Mouse (Mus musculus) heart, postnatal 4 days (tissue): ENCODE data around the gene Il17c. TPM values are rescaled to one million over a fixed set of nuclear protein-coding genes. Genes with fewer than 3 reads are reported as not detected.

Experiments
- DNase-seq: peaks from one replicate; pipeline ENCODE4 v3.0.0; 2021
- total RNA-seq, 2 experiments: library from RNA; stranded (reverse); gene quantifications; 2 replicates each; pipeline ENCODE4 v1.2.3; 2021

The Il17c gene
- total RNA-seq, 2 experiments from 2014 or later, result not detected

DNA sequence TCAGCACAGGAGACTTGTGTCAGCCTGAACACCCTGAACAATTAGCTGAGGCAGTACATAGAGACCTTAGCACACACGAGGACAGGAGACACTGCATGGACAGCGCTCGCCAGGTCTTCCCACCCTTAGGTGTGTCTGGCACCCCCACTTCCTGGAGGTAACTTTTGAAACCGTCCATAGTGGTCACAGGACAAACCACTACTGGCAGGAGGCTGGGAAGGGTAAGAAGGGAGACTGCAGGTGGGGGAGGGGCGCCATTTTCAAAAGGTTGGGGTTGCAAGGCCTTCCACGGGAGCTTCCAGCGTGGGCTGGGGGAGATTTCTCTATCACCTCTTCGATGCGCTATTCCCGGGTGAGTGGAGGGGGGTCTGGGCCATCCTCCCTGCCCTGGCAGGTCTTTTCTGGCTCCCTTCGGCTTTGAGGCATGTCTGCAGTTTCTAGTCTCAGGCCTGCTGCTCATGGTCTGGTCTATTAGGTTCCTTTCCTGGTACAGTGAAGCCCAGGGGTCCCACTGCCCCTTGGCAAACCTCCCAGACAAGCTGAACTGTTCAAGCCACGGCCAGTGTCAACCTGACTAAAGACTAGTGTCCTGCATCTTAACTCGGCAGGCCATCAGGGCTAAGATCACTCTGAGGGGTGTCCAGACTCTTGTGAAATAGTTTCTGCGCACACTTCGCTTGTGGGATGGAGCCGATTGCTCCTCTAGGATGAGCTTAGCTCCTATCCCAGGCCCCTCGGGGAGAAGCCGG is 10.0 kb downstream of the Il17c start:
- peak; percentile 35 for DNase-seq

DNA sequence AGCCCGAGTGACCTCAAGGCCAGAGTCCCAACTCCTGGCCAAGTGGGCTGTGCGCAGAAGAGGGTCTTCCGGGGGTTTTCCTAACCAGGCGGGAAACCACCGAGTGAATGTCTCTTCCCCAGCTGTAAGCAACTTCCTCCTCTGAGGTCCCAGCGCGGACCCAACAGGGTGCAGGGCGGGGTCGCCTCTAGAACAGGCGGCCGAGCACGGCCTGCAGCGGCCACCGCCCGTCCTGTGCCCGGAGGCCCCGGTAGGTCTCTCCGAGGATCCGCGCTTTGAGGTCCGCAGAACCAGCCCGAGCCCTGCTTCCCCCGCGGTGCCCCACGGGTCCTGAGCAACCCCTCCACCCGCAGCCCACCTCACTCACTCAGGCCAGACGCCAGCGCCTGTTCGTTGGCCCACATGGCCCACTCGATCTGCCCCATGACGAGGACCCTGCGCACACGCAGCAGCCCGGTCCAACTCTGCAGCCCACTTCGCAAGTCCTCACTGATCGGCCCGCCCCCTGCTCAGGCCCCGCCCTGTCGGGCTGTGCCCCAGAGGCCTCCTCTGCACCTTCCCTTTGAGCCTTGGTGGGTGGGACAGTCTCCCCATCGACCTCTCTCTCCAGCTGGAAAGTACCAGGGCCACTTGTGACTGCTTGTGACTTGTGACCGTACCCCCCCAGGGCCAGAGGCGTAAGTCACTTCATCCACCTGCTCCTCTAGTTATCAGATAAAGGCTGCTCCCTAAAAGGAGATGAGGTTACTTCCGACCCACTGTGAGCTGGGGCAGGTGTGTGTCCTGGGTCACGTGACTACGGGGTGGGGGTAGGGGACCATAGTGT is 10.8 kb downstream of the Il17c start, which contains the start of gene Cyba:
Gene Cyba (minus strand): TSS at position 488 of the 826 bp plus-strand sequence.
- DNase-seq, result peak; percentile 81

DNA sequence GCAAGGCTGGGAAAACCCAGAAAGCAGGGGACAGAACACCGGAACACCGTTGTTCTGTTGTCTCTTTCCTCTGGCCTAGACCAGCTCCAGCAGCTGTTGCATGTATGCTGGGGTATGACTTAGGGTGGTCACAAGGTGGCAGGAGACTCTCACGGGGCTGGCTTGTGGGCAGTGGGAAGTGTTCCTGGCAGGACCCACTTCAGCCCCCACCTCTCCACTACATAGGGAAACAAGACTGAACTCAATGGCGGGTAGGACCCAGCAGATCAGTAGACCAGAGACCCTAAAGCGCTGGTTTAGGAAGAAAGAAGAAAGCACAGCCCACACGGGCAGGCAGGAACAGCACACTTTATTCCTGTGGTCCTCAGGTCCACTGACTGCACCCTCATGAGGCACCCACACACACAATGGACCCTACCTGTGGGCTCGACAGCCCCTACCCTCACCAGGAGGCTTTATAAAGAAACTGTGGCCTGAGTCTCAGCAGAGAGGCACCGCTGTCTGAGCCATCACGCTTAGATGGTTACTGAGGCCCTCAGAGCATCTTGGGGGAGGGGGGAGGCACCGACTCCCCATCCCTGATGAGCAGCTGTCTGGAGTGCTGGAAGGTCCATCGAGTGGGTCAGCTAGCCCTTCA is 11.6 kb downstream of the Il17c start:
- DNase-seq, result peak; percentile 21

DNA sequence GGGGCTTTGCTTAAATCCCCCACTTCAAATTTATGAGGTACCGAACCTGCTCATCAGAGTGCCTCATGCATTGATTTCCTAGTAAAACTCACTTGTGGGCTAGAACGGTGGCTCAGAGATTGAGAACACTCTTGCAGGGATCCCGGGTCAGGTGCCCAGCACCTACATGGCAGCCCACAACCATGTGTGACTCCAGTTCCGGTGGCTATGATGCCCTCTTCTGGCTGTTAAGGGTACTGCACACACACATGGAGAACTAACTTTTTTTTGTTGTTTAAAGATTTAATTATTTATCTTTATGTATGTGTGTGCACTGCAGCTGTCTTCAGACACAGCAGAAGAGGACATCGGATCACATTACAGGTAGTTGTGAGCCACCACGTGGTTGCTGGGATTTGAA is 13.6 kb downstream of the Il17c start:
- DNase-seq, result no peak

DNA sequence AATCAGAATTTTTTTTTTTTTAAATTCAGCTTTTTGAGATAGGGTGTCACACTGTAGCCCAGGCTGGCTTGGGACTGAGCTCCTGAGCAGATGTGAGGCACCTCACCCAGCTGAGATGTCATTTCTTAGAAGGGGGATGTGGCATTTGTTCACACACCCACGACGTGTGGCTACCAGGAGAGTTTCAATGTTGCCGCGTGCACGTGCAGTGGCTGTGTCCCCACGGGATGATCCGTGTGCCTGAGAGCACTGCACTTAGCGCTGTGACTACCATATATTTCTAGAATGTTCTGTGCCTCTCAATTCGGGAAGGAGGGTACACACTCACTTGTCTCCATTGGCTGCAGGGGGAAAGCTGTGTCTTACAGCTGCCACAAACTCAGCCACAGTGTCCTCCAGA is 14.3 kb downstream of the Il17c start:
- DNase-seq, result no peak

DNA sequence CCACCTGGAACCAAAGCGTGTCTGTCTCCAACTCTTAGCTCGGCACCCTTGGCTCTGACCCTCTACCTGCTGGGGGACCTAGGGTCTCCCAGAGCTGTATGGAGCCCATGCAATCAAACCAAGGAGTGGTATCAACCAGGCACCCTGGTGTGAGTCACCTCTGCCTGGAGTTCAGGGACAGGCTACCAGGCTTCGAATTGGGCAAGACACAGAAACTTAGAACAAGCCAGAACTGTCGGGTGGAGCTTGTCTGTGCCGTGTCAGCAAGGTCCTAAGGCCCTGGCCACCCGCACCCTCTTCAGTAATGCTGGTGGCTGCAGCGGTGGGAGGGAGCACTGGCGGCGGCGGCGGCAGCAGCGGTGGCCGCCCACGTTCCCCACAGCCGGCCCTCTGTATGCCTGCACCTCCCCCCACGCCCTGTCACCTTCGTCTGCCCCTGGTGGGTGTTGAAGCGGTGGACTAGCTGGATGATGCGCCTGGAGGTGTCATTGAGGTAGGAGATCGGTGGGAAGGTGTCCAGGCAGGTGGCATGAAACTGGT is 14.8 kb downstream of the Il17c start:
- DNase-seq, result no peak

DNA sequence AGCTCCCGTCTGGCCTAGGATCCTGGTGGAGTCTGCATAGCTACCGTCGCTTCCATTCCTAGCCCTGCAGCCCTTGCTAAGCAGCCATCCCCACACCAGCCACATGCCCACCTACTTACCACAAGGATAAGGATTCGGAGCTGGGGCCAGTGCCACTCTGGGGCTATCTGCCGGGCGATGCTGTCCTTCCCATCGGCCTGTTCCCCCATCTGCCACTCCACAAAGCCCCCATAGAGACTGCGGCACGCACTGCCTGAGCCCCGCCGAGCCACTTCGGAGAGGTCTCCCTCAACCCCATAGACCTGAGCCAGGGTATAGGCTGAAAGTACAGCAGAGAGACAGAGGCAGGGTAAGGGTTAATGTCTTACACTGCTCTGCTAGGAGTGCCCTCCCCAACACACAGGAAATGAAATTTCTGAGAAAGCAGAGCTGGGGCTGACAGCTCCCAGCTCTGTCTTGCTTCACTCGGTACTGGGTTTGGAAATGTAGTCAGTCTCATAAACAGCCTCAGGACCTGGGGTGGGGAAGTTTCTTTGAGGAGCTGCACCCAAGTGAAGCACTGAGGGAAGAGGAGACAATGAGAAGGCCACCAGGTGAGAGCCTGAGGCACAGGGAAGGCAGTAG is 16.0 kb downstream of the Il17c start:
- no peak for DNase-seq

DNA sequence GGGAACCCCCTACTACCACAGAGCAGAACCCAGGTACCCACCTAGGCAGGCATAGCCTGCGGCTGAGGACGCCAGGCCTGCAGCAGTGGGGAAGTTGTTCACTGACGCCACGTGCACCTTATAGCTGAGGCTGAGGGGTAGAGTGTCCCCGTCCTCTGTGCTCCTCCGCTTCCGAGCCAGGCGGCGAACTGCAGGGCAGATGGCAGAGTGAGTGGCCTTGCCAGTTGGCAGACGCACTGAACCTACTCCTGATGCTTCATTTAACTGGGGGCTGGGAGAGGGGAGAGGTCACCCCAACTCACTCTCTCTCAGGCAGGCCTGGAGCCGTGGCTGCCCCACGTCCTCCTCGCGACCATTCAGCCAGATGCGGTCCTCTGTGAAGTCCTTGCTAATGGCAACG is 17.5 kb downstream of the Il17c start:
- DNase-seq, result no peak

DNA sequence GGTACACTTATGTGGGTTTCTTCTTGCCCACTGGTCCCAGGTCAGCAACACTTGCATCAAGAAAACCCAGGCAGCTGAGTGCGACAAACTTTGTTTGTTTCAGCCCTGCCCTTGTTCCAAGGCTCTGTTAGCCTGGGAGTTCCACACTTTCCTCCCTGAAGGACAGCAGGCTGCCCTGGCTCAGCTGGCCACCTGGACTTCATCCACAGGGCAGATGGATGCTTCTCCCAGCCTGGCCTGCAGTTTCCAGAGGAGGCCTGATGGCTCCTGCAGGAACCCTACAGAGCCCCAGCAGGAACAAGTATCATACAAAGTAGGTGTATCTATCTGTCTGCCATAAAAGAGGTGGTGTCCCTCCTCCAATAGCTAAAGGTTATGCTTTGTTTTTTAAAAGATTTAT is 19.5 kb downstream of the Il17c start:
- no peak for DNase-seq

DNA sequence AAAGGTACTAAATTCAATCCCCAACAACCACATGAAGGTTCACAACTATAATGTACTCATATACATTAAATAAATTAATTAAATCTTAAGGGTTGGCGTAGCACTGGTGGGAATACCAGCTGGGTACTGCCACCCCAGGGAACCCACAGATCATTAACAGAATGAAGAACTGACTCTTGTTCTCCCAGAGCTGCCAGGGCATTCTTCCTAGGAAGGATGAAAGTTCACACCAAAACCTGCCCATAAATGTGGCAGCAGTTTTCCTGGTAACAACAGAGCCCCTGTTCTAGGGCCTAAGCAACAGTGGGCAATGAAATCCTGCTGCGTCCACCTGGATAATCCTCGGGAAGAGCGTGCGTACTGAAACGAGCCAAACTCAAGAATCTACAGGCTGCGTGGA is 20.5 kb downstream of the Il17c start:
- no peak for DNase-seq

DNA sequence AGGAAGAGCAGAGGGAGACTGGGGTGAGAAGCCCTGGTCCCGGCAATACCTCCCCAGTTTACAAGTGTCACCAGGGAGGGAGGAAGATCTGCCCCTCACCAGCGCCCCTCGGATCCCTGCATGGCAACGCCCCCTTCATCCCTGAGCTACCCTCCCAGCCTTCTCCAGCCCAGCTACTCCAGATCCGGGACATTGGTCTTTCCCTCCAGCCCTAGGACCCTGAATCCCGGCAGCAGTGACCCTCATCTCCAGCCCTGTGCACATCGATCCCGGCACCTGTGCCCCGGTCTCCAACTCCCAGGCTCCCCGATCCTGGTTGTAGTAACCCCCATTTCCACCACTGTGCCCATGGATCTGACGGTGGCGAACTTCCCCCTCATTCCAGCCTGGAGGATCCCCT is 21.0 kb downstream of the Il17c start:
- no peak for DNase-seq

DNA sequence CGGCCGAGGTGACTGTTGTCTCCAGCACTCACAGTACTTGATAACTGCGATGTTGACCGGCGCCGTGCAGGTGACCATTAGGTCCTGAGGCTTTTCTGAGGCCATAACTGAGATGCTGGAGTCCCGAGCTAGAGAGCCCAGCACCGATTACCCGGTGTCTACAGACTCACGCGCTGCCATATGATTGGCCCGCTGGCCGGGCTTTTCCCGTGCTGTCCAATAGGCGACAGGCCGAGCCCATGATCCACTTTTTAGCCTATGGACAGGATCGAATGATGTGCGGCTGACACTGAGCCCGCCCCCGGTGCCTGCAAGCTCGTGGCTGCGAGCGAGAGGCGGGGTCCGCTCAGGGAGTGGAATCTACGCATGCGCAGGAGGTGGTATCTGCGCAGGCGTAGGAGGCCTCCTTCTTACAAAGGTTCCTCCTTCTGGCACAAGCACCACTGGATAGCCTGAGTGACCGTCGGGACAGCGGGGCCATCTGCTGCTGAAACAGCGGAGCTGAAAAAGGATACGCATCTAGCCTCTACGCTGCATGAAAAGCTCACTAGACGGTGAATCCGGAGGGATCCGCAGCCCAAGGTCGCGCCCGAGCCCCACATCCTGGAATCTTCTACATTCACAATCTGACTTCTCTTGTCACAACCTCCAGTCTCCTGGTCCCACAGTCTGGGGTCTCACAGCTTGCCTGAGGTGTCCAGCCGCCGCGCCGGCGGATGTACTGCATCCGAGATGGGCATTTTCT is 21.6 kb downstream of the Il17c start, which contains the start of gene Mvd:
Gene Mvd (minus strand): TSS at position 161 of the 745 bp plus-strand sequence.
- DNase-seq, result peak; percentile 99

DNA sequence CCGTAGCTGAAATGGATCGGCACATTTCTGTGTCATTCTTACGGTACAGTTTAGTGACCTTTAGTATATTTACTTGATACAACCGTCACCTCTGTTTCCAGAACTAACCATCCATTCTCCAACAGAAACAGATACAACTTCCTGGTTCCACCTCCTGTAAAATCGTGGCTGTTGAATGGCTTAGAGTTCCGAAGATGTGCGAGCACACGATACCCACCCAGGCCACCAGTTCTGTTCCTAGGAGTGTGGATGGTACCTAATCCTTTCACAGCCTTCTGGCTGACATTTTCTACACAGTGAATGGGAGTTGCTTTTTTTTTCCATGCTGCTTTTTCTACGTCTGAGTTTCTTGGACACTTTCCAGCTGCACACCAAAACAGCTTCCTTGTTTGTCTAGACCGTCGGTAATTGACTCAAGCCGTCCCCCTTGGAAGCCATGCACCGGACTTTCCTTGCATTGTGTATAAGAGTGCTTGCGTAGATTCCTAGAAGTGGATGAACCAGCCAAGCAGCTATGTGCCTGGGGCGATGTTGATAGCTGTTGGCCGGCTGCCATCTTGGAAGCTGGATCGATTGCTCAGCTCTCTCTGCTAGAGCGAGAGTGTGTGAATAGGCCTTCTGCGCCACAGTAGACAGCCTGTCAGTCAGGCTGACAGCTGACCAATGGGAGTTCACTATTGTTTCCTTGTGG is 22.4 kb downstream of the Il17c start:
- DNase-seq, result peak; percentile 93

DNA sequence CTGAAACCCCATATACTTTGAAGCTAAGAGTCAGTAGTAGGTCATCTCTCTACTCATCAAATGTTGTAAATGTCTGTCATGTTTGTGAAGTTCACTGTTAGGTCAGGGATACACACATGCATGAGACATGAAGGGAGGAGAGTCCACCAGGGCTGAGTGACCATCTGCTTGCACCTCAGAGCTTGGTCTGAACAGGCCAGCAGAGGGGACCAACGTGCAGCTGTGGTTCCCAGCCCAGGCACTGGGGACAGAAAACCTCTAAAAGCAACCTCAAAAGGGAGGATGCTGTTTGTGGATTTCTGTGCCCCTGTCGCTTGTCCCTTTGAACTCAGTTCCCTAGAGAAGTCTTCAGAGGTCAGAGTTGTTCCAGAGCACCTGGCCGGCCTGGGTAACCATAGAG is 23.4 kb downstream of the Il17c start:
- DNase-seq, result peak; percentile 33

DNA sequence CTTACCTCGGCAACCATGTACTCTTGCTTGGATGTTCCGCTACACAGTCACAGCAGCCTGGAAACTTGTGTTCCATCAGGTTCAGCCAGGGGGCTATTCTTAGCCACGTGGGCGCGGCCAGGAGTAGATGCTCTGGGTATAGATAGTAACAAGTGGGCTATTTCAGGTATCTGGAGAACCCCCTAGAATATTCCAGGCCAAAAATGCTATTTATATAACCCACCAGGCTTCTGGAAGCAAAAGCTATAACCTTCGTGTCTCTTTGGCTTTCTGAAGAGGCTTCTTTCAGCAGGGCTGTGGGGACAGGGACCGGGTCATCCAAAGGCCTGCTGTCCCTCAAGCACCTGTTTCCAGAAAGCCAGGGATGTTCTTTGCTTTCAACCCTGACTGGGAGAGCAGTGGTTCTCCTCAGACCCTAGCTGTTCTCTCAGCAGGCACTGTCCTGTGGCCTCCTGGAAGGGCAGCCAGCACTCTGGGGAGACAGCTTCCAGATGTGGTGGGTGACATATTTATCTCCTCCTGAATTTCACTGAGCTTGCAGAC is 29.4 kb downstream of the Il17c start:
- DNase-seq, result peak; percentile 62

DNA sequence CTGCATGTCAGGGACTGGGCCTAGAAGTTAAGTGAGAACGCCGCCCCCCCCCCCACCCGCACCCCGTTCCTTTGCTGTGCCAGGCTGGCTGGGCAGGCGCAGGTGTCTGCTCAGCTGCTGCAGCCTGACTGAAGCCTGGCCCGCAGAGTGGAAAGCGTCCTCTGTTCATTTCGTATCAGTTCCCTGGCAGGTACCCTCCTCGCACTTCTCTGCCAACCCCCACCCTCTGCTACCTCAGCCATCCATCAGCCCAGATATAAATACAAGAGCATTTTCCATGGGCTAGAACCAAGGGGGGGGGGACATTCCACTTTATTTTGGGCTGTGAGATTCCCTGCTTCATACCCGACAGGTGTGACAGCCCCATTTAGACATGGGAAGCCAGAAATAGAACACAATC is 30.3 kb downstream of the Il17c start:
- no peak for DNase-seq

DNA sequence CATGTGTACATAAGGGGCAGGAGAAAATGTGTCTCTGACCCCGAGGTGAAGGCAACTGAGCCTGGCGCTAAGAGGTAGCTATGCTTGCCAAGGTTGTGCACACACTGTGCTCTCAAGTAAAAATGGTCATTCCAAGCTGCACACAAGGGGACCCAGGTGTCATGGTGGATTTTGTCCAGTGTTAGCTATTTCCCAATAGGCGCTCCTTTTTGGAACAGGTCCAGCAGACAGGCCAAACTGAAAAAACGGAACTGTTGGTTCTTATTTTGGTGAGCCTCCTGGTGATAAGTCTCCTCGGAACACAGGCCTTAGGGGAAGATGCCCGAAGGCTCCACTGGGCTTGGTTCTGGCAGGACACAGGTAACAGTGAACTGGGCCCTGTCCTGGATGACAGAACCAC is 32.6 kb downstream of the Il17c start:
- no peak for DNase-seq

DNA sequence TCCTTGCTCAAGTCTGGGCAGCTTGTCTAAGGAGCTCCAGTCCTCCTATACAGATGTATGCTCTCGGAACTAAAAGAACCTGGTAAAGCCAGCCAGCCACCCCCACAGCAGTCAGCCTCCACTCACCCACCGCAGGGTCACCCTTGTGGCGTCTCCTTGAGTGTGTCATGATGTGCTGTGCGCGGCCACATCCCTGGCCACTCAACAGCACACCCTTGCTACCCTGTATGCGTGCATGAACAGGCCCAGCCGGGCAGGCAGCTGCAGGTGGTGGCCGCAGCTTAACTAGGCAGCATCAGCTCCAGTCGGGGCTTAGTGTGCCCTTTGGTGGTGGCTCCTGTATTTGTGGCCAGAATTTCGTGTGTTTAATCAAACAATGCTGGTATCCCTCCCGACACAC is 35.4 kb downstream of the Il17c start:
- no peak for DNase-seq

DNA sequence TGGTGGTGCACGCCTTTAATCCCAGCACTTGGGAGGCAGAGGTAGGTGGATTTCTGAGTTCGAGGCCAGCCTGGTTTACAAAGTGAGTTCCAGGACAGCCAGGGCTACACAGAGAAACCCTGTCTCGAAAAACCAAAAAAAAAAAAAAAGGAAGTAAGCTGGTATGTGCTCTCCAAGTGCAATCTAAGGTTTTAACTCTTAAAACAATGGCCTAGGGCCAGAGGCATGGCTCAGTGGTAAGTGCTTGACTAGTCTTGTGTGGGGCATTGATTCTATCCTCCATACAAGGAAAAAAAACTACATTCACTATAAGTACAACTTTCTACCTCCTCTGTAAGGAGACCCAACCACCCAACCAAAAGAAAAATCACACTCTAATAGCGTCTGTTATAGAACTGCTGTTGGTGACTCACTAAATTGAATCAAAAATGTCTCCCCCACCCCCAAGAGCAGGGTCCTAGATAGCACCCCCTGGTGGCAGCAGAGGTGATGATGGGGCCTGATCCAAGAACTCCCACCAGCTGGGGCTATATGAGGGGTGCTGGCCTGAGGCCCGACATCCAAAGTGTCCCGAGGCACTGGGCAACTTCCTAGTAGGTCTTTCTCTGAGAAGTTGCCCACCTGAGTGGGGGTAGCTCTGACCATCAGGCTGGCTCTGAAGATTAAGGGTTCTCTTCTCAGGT is 37.5 kb downstream of the Il17c start:
- peak; percentile 54 for DNase-seq

DNA sequence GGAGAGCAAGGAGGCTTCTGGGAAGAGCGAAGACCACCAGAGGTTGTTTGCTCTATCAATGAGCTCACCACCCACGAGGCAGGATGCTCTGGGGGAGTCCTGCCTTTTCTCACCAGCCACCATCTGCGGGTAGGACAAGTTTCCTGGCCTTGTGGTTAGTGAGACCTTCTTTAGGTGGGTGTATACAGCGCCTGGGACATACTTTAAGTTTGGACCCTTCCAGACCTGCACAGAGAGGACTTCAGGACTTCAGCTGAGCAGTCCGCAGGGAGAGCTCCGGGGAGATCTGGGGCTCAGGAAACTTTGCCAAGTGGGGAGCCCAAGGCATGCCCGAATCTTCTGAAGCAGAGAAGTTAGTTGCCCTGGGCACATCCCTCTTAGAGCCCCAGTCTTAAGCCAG is 38.2 kb downstream of the Il17c start:
- no peak for DNase-seq
